Mouse (Mus musculus) testis, adult 2 months (tissue): ENCODE measurements at regions not wholly inside any gene's neighbourhood (a gene's known extent, or its start where the extent isn't known, plus 50 kb on each side); places are given as distances from the start of the nearest gene placed in this dataset.

ENCODE experiments used
- CTCF ChIP-seq: fragments of 200-500 bp; IDR thresholded peaks from 2 replicates; pipeline ENCODE4 v1.5.1; 2012; ENCODE audit warnings: low read depth, mild to moderate bottlenecking, inconsistent platforms, low read length, moderate library complexity; ENCODE audit not compliant: control insufficient read depth, insufficient read depth, insufficient replicate concordance
- POLR2A ChIP-seq: fragments of 200-500 bp; IDR thresholded peaks from 2 replicates; pipeline ENCODE4 v1.6.1; 2012; ENCODE audit warnings: low read depth, mild to moderate bottlenecking, inconsistent platforms, low read length, moderate library complexity; ENCODE audit not compliant: control insufficient read depth

DNA sequence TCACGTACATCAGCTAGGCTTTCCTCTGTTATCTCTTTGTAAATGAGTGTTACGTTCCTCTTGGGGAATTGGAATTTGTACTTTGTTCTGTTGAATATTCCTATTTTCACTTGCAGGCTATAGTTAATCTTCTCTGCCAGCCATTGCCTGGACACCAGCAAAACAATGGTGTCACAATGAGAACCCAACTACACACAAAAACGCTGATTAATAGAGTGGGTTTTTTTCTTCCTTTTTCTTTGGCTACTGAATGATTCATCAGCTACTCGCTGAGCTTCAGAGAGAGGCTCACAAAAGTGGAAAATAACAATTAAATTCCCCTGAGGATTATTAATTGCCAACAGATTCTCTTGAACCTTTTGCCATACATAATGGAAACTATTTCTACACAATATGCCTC lies 398.9 kb upstream of the Prickle1 start:
- no peak for TF ChIP-seq CTCF
- TF ChIP-seq POLR2A: no peak
